Mouse (Mus musculus) left cerebral cortex, adult 8-10 months (tissue): ENCODE data around the gene Dock4. TPM values are rescaled to one million over a fixed set of nuclear protein-coding genes. Genes with fewer than 3 reads are reported as not detected.
"Not testable (repeated sequence)": the region's sequence is repeated elsewhere in the genome, so short reads cannot be mapped to it uniquely, and the experiment has no call there.

Experiments used
- DNase-seq, 2 experiments: peaks; one replicate each; pipeline ENCODE4 v3.0.0; 2022; ENCODE audit warnings: low spot score in 2 of 2
- total RNA-seq, 4 experiments: library from RNA; stranded (reverse); gene quantifications; 2 replicates each; pipeline ENCODE4 v1.2.4; 2022

Gene Dock4
- total RNA-seq, 4 experiments from 2014 or later, result 81.2 to 91.5 (median 85.3) TPM

DNA sequence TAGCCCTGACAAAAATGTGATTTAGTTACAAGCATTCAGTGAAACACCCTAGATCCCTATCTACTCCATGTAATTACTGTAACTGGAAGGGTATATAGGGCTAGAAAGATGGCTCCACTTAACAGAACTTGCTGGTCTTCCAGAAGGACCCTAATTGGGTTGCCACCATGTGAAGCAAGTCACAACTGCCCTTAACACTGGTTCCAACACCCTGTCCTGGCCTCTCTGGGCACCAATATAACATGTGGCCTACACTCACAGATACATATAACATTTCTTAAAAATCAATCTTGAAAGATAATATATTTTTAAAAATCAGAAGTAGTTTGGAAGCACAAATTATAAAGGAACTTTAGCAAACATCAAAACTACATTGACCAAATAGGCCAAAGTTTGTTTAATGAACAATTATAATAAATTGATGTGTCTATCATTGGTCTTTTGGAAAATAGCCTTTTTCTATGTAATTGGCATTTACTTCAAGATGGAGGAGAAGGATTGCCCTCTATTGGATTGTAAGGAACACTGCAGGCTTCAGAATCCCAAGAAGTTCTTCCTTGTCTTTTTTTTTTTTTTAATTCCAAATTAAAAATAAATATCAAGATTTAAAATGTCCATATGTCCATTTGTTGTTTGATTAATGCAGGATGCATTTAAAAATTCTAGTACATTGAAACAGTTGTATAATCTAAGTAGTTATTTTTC, 369.1 kb downstream of the Dock4 start:
- no peak for DNase-seq

DNA sequence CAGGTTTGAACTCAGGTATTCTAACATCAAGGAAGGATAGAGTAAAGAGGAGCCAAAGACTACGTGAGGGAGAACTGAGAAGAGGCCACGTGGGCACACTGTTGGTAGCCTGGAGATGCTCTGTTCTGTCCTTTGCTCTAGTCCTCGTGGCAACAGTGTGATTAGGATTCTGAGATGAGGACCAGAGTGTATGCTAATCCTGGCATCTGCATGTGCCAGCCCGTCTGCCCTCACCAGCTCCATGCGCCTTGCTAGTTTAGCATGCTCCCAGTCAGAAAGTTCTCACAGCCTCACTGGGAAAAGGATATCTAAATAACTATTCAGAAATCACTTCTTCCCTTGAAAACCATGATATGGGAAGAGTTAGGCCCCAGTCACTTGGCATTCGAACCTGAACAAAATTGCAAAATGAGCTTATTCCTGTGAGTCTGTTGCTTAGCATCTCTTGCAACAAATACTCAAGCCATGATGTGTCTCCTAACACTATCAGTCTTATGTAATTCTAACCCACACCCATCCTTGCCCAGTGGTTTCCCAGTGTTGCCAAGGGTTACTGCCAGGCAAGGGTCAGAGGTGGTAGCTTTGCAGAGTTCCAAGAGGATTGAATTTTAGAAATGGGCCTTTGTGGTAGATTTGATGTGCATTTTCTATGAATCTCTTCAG, 372.4 kb downstream of the Dock4 start:
- no peak for DNase-seq

DNA sequence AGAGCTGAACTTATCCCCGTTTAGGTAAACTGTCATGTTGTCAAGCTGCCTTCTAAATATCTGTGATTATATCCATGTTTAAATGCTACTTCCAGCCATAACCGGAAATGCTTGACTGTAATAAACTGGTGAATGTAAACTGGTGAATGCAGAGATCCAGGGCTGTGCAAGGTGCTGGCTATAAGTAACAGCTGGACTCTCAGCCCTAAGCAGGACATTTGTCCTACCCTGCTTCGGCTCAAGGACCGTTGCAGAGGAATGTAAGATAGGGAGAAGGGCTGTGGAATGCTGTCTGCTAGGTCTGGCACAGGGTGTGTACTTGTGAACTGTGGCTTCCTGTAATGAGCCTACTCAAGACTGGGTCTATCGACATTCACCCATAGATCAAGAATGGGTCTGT, 377.9 kb downstream of the Dock4 start:
- DNase-seq, result no peak

DNA sequence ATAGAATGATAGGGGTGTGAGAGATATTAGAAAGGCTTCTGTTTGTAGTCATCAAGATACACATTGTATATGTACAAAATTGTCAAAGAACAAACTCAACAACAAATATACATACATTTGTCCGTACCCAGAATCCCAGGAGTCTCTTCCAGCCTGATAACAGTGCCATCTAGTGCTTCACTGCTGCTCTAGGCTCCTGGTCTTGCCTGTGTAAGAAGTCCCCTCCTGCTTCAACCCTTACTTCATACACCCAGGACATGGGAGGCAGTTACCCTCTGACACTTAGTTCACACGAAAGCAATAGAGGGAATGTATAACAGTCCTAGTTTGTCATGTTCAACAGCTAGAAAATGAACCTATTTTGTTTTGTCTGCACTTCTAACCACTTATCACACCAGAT, 378.5 kb downstream of the Dock4 start:
- DNase-seq, result no peak

DNA sequence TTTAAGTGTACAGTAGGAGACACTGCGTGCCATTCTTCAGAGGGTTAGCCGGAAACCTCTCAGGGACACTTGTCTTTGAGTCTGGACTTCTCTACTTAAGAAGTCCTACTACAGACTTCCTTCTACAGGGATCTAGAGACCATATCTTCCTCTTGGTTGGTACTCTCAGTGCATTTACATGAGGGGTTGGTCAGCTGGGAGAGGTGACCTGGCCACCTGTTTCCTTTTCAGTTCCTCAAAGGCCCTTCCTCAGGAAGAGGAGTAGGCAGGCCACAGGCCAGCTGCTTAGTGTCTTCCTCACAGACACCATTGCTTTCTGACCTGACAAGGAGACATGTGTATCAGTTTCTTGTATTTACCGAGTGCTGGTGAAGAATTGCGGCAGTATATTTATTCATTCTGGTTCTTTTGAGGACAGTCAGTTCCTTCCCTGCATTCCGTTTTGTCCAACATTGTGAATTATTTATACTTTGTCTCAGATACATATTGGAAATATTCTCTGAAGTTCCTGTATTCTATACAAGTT, 380.2 kb downstream of the Dock4 start:
- DNase-seq, result no peak

DNA sequence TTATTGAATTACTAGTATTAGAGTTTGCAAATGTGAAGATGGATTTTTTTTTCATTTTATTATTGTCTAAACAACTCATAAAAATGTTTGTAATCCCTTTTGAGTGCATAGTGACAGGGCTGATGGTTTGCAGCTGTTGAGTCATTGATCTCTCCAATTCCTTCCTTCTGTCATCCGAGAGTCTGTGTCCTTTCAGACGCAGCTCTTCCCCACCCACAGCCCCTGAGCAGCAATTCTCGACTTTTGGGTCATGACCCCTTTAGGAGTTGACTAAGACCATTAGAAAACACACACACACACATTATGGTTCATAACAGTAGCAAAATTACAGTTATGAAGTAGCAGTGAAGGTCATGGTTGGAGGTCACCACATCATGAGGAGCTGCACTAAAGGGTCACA, 380.7 kb downstream of the Dock4 start:
- DNase-seq, result no peak

DNA sequence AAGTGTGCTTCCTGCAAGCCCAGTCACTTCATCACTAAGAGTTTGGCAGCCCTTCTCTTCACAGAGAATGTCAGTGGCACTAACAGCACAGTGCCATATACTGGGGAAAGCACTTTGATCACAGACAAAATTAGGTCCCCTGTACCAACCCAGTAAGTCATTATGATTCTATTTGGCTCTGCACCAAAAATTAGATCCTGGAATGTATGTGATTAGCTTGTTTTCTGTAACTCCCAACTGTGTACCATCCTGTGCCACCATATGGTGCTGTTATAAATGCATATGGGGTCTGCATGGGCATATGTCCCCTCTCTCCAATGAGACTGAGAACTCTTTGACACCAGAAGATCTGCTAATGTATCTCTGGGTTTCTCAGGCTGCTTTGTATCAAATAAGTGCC, 382.3 kb downstream of the Dock4 start:
- no peak for DNase-seq

DNA sequence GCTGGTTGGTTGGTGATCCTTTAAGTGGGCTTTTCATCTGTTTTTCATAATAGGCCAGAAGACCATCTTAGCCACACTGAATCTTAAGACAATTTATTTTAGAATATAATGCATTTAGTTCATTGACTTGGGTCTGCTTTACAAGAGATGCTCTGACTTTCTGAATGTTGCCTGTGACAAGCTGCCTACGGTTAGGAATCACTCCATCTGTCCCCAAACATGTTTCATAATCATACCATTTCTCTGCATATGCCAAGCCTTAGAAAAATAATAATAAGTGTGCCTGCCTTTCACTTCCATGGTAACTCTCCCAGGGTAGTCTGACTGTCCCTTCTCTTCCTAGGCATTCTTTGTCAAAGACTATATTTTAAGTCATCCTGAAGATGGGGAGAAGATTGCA, 383.5 kb downstream of the Dock4 start:
- no peak for DNase-seq

DNA sequence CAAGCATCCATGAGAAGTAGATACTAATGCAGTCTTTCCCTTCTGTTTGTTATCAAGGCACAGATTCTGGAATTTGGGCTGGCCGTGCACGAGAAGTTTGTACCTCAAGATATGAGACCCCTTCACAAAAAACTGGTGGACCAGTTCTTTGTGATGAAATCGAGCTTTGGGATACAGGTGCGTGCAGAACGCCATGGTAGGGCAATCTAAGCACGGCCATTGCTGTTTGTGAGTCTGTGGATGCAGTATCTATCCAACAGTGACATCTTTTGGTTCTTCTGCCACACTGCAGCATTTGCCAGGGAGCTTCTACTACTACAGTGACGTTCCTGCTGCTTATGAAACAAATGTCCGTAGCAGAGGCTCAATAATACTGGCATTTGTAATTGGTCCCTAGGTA, 386.4 kb downstream of the Dock4 start:
- DNase-seq, result peak in 1 of 2 experiments; percentile 46

DNA sequence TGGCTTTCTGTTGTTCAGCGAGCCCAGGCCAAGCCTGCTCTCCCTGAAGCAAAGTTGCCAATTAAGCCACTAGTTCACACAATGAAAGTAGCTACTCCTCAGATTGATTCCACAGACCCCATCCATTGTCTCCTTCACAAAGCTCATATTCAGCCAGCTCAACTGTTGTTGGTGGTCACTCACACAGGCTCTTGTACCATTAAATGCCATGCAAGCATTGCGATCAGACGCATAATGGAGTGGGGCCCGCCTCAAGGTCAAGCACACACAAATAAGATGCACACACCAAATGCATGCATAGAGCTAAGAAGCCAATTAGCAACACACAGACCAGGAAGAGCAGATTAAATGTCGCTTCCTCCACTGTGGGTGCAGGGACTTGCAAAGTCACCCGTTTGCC, 391.2 kb downstream of the Dock4 start:
- DNase-seq, result no peak

DNA sequence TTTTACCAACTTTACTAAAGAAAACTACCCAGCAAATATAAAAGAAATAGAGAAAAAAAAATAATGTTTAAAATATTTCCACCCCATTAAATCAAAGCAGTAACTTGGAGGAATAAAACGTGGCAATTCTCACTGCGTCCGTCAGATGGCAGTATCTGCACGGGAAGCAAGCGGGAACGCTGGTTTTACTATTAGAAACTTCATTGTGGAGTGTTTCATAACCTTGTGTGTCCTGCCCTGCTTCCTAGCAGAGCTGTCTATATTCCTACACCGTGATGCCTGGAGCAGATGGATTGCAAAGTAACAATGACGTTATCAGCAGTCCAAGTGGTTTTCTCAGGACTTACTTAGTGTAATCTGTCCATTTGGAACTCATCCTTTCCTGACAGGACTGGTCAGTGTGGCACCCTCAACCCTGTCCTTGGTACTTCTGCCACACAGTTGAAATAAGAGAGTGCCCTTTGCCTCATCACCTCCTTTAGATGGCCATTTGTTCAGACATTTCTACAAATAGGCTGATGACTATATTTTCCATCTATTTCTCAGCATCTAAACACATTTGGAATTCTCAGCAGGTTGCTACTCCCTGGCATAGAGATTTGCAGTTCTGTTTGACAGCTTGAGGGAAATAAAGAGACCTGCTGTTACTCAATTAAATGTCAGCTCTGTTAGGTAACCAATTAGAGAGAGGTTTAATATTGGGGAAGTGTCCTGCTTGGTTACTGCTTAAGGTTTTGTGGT, 392.0 kb downstream of the Dock4 start:
- DNase-seq, result peak; percentile 49 to 73

DNA sequence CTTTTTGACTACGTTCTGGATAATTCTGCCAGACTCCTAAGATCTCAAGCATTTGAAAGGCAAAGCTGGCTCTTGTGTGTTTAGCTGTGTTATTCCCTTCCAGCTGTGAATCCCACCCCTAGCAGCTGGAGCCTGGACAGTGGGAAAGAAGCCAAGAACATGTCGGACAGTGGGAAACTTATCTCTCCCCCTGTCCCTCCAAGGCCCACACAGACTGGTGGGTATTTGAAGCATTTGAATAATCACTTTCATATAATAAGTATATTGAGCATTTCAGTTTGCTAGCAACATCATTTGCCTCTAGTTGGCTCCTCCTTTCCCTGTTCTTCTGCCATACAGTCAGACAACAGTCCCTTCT, 392.6 kb downstream of the Dock4 start:
- no peak for DNase-seq

DNA sequence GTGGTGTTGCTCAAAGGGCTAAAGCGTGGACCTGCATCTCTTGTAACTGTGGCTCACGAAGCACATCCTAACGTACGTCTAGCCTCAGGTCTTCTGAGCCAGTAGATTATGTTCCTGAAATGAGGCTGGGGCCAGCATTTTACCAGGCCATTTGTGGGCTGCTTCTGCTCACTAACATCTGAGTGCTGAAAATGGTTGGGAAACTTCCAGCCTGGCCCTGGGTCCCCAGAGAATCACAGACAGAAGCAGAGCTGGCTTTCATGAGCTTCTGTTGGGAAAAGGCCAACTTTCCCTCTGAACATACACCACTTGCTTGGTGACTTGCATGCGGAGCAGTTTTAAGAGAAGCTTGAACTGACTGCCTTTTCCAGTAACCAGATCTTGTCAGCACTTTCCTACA, 393.2 kb downstream of the Dock4 start:
- no peak for DNase-seq

DNA sequence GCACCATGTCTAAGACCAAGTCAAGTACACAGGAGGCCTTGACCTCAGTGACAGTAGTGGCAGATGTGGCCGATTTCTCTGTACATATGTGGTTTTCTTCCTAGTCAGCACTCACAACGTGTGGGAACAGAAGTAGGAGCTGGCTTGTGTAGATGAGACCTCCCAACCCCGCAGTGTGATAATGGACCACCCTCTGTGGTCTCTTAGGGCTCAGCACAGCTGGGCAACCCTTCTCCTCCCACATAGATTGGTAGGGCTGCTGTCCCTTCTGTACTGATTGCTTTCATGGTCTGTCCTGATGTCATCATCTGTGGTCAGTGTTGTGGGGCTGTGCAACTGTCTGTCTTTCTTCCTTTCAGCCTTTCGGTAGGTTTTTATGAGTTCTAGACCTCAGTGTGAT, 394.1 kb downstream of the Dock4 start:
- DNase-seq, result no peak

DNA sequence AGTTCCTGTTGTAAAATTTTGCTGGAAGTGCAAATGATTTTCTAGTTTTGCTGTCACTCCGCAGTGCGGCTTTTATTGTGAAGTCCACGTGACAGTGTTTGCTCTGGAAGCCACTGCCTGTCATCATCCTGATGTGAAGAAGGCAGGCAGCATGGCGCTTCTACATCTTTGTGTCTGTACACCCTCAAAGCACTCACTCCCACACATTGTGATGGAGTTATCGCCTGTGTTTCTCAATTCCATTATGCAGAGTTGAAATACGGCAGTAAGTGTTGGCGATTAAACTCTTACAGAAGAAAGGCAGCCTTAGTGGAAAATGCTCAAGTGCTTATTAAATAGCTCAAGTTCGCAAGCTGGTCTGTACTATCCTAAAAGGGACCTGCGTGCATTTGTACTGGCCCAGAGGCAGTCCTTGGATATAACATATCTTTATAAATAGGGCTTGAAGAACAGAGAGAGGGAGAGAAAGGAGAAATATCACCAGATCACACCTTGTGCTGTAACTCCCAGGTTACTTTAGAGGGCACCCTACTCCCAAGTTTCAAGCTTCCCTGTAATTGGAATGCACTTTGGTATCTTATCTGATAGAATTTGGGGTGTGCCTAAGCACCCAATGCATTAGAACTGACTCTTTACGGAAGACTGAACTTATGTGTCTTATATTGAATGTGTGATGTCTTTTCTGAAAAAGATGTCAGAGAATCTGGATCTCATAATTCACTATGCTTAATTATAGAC, 396.7 kb downstream of the Dock4 start:
- DNase-seq, result no peak

DNA sequence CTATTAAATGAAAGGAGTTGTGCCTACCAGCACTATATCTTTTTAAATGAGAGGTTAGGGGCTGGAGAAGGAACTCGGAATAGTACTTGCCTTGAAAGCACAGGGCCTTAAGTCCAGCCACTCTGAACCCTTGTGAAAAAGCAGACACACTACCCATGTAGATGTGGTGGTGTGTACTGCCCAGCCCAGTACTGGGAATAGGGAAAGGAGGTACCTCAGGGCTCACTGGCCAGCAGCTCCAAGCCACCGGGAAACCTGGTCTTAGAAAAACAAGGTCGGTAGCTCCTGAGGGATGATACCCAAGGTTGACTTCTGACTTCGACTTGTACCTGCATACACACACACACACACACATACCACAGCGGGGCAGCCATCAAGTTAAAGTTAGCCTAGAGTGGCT, 397.2 kb downstream of the Dock4 start:
- DNase-seq, result no peak

DNA sequence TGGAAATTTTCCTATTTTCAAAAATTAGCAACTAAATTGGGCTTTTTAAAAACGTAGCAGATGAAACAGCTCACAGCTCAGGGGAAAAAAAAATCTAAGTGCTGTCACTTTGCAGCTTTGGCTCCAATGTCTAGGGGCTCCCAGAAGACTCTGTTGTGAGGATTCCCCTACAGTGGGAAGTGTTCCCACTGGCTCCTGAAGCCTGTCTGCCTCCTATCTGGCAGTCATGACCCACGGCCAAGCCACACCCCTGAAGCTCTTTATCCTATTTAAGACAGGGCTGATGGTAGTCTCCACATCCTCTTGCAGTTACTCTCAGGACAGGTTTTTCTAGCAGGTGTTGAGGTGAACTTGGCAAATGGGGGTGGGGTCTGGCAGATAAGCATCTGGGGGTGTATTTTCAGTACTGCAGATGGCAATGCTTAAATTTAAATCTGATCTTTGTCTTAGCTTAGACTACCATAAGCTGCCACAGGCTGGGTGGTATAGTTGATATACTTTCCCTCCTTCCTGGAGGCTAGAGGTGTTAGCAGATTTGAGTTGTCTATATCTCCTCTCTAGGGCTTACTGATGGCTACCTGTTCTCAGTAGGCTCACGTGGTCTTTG, 397.8 kb downstream of the Dock4 start:
- DNase-seq, result no peak

DNA sequence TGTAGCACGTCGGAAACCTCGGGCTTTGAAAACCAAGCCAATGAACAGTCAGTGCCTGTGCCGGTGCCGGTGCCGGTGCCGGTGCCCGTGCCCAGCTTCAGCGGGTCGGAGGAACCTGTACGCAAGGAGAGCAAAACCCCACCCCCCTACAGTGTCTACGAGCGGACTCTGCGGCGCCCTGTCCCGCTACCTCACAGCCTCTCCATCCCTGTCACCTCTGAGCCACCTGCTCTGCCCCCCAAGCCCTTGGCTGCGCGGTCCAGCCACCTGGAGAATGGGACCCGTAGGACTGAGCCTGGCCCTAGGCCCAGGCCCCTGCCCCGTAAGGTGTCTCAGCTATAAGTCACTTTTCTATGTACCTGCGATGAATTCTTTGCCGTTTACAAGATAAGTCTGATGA, 398.6 kb downstream of the Dock4 start:
- no peak for DNase-seq

DNA sequence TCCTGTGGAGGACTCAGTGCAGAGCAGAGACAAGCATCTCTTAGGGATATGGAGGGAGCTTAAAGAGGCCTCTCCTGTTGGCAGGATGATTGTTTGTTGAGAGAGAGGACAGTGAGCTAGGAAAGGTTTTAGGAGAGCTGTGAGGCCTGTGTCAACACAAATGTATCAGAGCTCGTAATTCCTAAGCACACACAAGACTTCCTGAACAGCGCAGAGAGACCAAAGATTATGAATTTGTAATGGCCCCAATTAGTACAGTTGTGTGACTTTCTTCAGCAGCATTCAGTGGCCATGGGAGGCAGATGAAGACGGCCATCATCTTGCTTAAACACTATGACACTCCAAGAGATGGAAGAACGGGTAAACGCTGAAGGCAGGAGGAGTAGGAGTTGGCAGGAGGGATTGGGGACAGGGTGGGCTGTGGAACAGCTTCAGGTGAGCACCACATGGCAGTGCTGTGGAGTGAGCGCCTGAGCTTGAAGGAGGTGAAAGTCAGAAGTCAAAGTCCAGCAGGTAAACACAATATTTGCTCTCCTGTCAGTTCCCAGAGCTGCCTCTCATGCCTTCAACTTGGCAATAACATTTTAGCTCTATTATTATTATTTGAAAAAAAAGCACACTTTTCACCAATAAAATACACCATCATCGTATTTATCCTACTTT, 409.1 kb downstream of the Dock4 start:
- DNase-seq, result no peak

DNA sequence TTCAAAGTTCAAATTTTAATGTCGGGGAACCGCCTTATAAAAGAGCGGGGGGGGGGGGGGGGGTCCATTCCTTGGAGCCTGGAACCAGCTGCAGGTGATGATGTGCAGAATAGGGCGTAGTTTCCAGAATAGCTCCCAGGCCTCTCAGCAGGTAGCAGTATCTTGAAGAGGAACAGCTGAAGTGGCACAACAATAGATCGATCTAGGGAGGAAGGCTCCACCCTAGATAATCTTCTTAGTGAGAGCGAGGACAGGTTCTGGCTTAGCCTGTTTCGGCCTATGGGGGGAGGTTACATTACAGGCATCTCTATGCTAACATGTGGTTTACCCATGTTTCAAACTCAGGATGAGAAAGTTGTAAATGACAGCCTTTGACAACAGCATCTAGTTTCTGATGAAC, 411.7 kb downstream of the Dock4 start:
- no peak for DNase-seq

DNA sequence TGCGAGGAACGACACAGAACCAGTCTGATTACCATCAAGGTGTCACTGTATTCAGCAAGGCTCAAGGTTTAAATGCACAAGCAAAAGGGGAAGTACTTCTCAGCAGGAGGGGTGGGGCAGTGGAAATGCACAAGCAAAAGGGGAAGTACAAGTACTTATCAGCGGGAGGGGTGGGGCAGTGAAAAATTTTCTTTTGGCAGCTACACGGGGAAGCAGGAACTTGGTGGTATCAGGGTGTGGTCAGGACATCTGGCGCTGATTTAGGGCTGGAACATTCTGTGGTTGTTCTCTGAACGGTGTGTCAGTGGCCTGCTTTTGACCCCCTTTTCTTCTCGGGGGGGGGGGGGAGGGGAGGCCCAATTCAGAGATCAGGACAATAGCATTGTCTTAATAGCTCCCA, 413.0 kb downstream of the Dock4 start:
- not testable (repeated sequence) for DNase-seq
